Mouse (Mus musculus) stomach, embryonic 16.5 days (tissue): ENCODE data around the gene Adora3. TPM values are rescaled to one million over a fixed set of nuclear protein-coding genes. Genes with fewer than 3 reads are reported as not detected.

Experiments
- ATAC-seq: fragments of 200-750 bp; cut with Nextera tagmentation; 2 replicates; pipeline ENCODE4 v1.8.0; 2017; ENCODE audit warnings: moderate number of reproducible peaks, moderate TSS enrichment; ENCODE audit not compliant: insufficient read depth, low FRiP score
- H3K27ac ChIP-seq: fragments of 300-500 bp; sonication (generic); 2 replicates; pipeline ENCODE4 v1.5.1; 2014; ENCODE audit warnings: low read length
- H3K27me3 ChIP-seq: fragments of 300-500 bp; sonication (generic); 2 replicates; pipeline ENCODE4 v1.6.1; 2014; ENCODE audit warnings: low read length, control low read depth, mixed read lengths; ENCODE audit not compliant: control insufficient read depth, insufficient read depth
- H3K36me3 ChIP-seq: fragments of 300-500 bp; sonication (generic); 2 replicates; pipeline ENCODE4 v1.6.1; 2014; ENCODE audit warnings: low read length; ENCODE audit not compliant: control insufficient read depth, insufficient read depth
- H3K4me1 ChIP-seq: fragments of 300-500 bp; sonication (generic); 2 replicates; pipeline ENCODE4 v1.6.1; 2014; ENCODE audit warnings: low read length, control low read depth, mixed read lengths; ENCODE audit not compliant: control insufficient read depth, insufficient read depth
- H3K4me2 ChIP-seq: fragments of 300-500 bp; sonication (generic); 2 replicates; pipeline ENCODE4 v1.6.1; 2014; ENCODE audit warnings: low read depth, low read length, mixed read lengths
- H3K4me3 ChIP-seq: fragments of 300-500 bp; sonication (generic); replicated peaks from 2 replicates; pipeline ENCODE4 v1.5.1; 2014; ENCODE audit warnings: mild to moderate bottlenecking, low read length
- H3K9ac ChIP-seq: fragments of 300-500 bp; sonication (generic); 2 replicates; pipeline ENCODE4 v1.6.1; 2014; ENCODE audit warnings: low read length
- H3K9me3 ChIP-seq: fragments of 300-500 bp; sonication (generic); replicated peaks from 2 replicates; pipeline ENCODE4 v1.6.1; 2016; ENCODE audit warnings: low read length, control low read depth; ENCODE audit not compliant: control insufficient read depth
- WGBS: fragments of 180-500 bp; shearing (Covaris S2); extraction: QIAGEN DNeasy Blood & Tissue Kit; methylation state at CpG from one replicate; pipeline ENCODE4 v1.1.7; 2014; 5-methylcytosine and 5-hydroxymethylcytosine counted together
- polyA plus RNA-seq: library from polyadenylated mRNA; unstranded; fragments of >200 nt; fragmentation: Nextera tagmentation; extraction: Ambion mirVana; gene quantifications from 2 replicates; pipeline ENCODE4 v1.2.1, GENCODE M21; 2015

Adora3 gene
- polyA plus RNA-seq, 1 experiment from 2014 or later = 1.0 TPM

- WGBS = 78% methylated on average over 3 of the region's 3 CpGs
- no peak for ATAC-seq
- H3K27ac ChIP-seq = no peak overlapping the region
- H3K27me3 ChIP-seq = no peaks in the 10 kb centered on the region
- H3K9me3 ChIP-seq = no peaks in the 10 kb centered on the region
- H3K9ac ChIP-seq = no peak overlapping the region
- H3K4me1 ChIP-seq = no peaks in the 10 kb centered on the region
- H3K4me2 ChIP-seq = no peak overlapping the region
- no peak overlapping the region for H3K4me3 ChIP-seq
- H3K36me3 ChIP-seq = no peaks in the 10 kb centered on the region
These were observed 32.0 kb upstream of the Adora3 start for GRCm38 (mm10) chr3:105838655-105839054.

GRCm38 (mm10) chr3:105839836-105840235 lies 30.8 kb upstream of the Adora3 start:
- Histone ChIP-seq H3K27ac (no peak overlapping the region), H3K4me1 (no peaks in the 10 kb centered on the region), H3K9ac (no peak overlapping the region), H3K9me3 (no peaks in the 10 kb centered on the region), H3K36me3 (no peaks in the 10 kb centered on the region), H3K4me3 (no peak overlapping the region), H3K27me3 (no peaks in the 10 kb centered on the region), H3K4me2 (no peak overlapping the region)
- no peak for ATAC-seq
- WGBS = 80% methylated on average over 4 of the region's 4 CpGs

- no peak overlapping the region for H3K4me2 ChIP-seq
These were observed 24.2 kb upstream of the Adora3 start for GRCm38 (mm10) chr3:105846294-105847069.

DNA sequence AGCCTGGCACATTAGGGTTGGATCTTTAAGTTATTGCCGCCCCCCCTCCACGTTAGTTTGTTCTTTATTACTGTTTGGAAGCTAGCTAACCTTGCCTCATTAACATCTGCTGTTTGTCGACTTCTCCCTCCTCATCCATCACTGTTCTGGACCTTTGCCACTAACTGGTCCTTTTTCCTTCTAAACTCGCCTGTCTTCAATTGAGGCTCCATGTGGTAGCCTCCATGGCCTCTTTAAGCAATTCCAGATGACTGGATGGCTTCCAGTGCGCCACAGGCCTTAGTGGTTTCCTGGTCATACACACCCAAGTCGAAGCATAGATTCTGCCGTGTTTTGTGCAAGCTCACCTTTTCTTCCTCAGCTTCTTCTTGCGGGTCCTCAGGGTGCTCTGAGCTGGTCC lies 16.9 kb upstream of the Adora3 start:
- no peak for ATAC-seq
- H3K4me2 ChIP-seq = no peak overlapping the region
- H3K4me1 ChIP-seq = 0 out of 2 replicates have a peak, but pooled peaks cover 6% of the 10 kb centered on the region
- H3K9ac ChIP-seq = no peak overlapping the region
- 50% methylated on average over 8 of the region's 8 CpGs for WGBS
- H3K4me3 ChIP-seq = no peak overlapping the region
- H3K9me3 ChIP-seq = no peaks in the 10 kb centered on the region
- no peaks in the 10 kb centered on the region for H3K36me3 ChIP-seq
- no peaks in the 10 kb centered on the region for H3K27me3 ChIP-seq
- no peak overlapping the region for H3K27ac ChIP-seq

More at GRCm38 (mm10) chr3:105846294-105847069, 24.2 kb upstream of the Adora3 start:
- Histone ChIP-seq H3K27ac (peak overlapping the region; percentile 48), H3K9ac (no peak overlapping the region), H3K27me3 (no peaks in the 10 kb centered on the region), H3K4me1 (peaks cover 8% of the 10 kb centered on the region), H3K36me3 (no peaks in the 10 kb centered on the region), H3K9me3 (no peaks in the 10 kb centered on the region), H3K4me3 (no peak overlapping the region)
- WGBS = 42% methylated on average over 7 of the region's 7 CpGs
- ATAC-seq = peak; percentile 91

DNA sequence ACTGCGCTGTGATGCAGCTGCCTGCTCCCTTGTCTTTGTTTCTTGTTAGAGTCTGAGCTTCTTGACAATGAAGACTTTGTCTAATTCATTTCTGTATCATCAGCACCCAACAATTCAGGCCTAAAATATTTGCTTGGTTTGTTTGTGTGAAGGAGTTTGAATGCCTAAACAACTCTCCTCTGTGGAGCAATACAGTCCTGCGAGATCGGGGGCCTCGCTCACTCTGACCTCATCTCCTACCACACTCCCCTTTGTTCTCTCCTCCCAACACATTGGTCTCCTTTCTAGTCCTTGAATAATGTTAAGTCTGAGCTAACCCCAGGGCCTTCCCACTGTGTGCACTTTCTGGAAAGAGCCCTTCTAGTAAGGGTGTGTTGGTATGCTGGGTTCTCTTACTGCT lies 15.9 kb upstream of the Adora3 start:
- Histone ChIP-seq H3K4me3 (no peak overlapping the region), H3K4me1 (0 out of 2 replicates have a peak, but pooled peaks cover 6% of the 10 kb centered on the region), H3K27me3 (no peaks in the 10 kb centered on the region), H3K9ac (no peak overlapping the region), H3K27ac (no peak overlapping the region), H3K4me2 (no peak overlapping the region), H3K9me3 (no peaks in the 10 kb centered on the region), H3K36me3 (no peaks in the 10 kb centered on the region)
- 79% methylated on average over 4 of the region's 4 CpGs for WGBS
- ATAC-seq = no peak

GRCm38 (mm10) chr3:105857513-105857912 lies 13.1 kb upstream of the Adora3 start:
- Histone ChIP-seq H3K9ac (no peak overlapping the region), H3K9me3 (no peaks in the 10 kb centered on the region), H3K36me3 (no peaks in the 10 kb centered on the region), H3K27me3 (no peaks in the 10 kb centered on the region), H3K27ac (no peak overlapping the region), H3K4me2 (no peak overlapping the region), H3K4me3 (no peak overlapping the region), H3K4me1 (0 out of 2 replicates have a peak, but pooled peaks cover 6% of the 10 kb centered on the region)
- no peak for ATAC-seq
- WGBS = 67% methylated on average over 5 of the region's 5 CpGs

- Histone ChIP-seq H3K27me3 (no peaks in the 10 kb centered on the region), H3K9me3 (no peaks in the 10 kb centered on the region), H3K4me1 (no peaks in the 10 kb centered on the region), H3K36me3 (no peaks in the 10 kb centered on the region), H3K9ac (no peak overlapping the region), H3K4me3 (no peak overlapping the region), H3K4me2 (no peak overlapping the region), H3K27ac (no peak overlapping the region)
- no peak for ATAC-seq
- 31% methylated on average over 7 of the region's 7 CpGs for WGBS
These were observed 8.8 kb upstream of the Adora3 start for GRCm38 (mm10) chr3:105861747-105862366.

GRCm38 (mm10) chr3:105864123-105864522 lies 6.5 kb upstream of the Adora3 start:
- Histone ChIP-seq H3K36me3 (no peaks in the 10 kb centered on the region), H3K27me3 (no peaks in the 10 kb centered on the region), H3K9ac (no peak overlapping the region), H3K27ac (no peak overlapping the region), H3K9me3 (no peaks in the 10 kb centered on the region), H3K4me2 (no peak overlapping the region), H3K4me3 (no peak overlapping the region), H3K4me1 (peaks cover 6% of the 10 kb centered on the region; the same call in 1 of the 2 replicates)
- ATAC-seq = no peak
- WGBS = 58% methylated on average over 1 of the region's 1 CpGs

- H3K4me1 ChIP-seq = peaks cover 6% of the 10 kb centered on the region; the same call in 1 of the 2 replicates
- no peaks in the 10 kb centered on the region for H3K9me3 ChIP-seq
- WGBS = 55% methylated on average over 9 of the region's 9 CpGs
- H3K4me3 ChIP-seq = no peak overlapping the region
- H3K9ac ChIP-seq = no peak overlapping the region
- H3K4me2 ChIP-seq = no peak overlapping the region
- no peaks in the 10 kb centered on the region for H3K36me3 ChIP-seq
- H3K27me3 ChIP-seq = no peaks in the 10 kb centered on the region
- peak overlapping the region; percentile 48; the same call in 1 of the 2 replicates for H3K27ac ChIP-seq
- ATAC-seq = peak; percentile 68
These were observed 5.5 kb upstream of the Adora3 start for GRCm38 (mm10) chr3:105865122-105865521.
